Mouse (Mus musculus): Measurements from ENCODE around the gene Smim8. TPM values are rescaled to one million over a fixed set of nuclear protein-coding genes. Genes with fewer than 3 reads are reported as not detected.

The Smim8 gene
- polyA plus RNA-seq, 1 experiment from 2014 or later: 80.3 TPM

GRCm38 (mm10) chr4:34796294-34796693 is 18.1 kb upstream of the Smim8 start:
- H3K9ac ChIP-seq (ENCODE audit: low read depth, low read length): no peak overlapping the region
- no peaks in the 10 kb centered on the region for H3K36me3 ChIP-seq (ENCODE audit: insufficient read depth, low read length)
- no peaks in the 10 kb centered on the region for H3K27me3 ChIP-seq (ENCODE audit: insufficient read depth, low read length)
- WGBS: 65% methylated on average over 5 of the region's 5 CpGs
- H3K4me3 ChIP-seq (replicated peaks; ENCODE audit: low read depth, low read length): no peak overlapping the region
- TF ChIP-seq CTCF (IDR thresholded peaks at IDR 0.05; ENCODE audit: low read depth): no peak
- DNase-seq (ENCODE audit: low spot score): no peak
- H3K9me3 ChIP-seq (replicated peaks; ENCODE audit: low read length): no peaks in the 10 kb centered on the region
- ATAC-seq (replicated peaks; ENCODE audit: low FRiP score, low read depth): no peak
- H3K4me1 ChIP-seq (replicated peaks; ENCODE audit: insufficient read depth, low read length): no peaks in the 10 kb centered on the region
- no peak overlapping the region for H3K4me2 ChIP-seq (ENCODE audit: low read length)
- H3K27ac ChIP-seq: no peak overlapping the region

GRCm38 (mm10) chr4:34786476-34786875 is 8.3 kb upstream of the Smim8 start:
- WGBS: 85% methylated on average over 3 of the region's 3 CpGs
- Histone ChIP-seq H3K27ac (no peak overlapping the region), H3K4me1 (replicated peaks; ENCODE audit: insufficient read depth, low read length) (no peaks in the 10 kb centered on the region), H3K27me3 (ENCODE audit: insufficient read depth, low read length) (no peaks in the 10 kb centered on the region), H3K4me3 (replicated peaks; ENCODE audit: low read depth, low read length) (no peak overlapping the region), H3K36me3 (ENCODE audit: insufficient read depth, low read length) (no peaks in the 10 kb centered on the region), H3K9ac (ENCODE audit: low read depth, low read length) (no peak overlapping the region), H3K9me3 (replicated peaks; ENCODE audit: low read length) (no peaks in the 10 kb centered on the region), H3K4me2 (ENCODE audit: low read length) (no peak overlapping the region)
- no peak for TF ChIP-seq CTCF (IDR thresholded peaks at IDR 0.05; ENCODE audit: low read depth)
- DNase-seq (ENCODE audit: low spot score) (no peak), ATAC-seq (replicated peaks; ENCODE audit: low FRiP score, low read depth) (no peak)

DNA sequence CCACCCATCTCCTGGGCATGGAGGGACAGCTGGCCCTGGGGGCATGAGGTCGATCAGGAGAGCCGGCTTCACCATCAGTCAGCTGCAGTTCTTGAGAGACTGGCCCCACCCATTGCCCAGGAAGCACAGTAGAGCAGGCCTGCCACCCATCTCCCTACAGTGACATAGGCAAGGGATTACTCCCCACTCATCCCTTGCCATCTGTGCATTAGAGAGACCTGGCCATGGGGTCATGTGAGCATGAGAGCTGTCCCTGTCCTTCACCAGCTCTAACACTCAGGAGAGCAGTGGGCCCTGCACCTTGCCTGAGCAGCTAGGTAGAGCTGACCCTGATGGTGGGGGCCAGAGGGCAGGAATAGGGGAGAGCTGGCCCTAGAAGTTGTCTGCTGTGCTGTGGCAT is 7.4 kb upstream of the Smim8 start:
- Histone ChIP-seq H3K4me2 (ENCODE audit: low read length) (no peak overlapping the region), H3K36me3 (ENCODE audit: insufficient read depth, low read length) (no peaks in the 10 kb centered on the region), H3K27me3 (ENCODE audit: insufficient read depth, low read length) (no peaks in the 10 kb centered on the region), H3K4me1 (replicated peaks; ENCODE audit: insufficient read depth, low read length) (no peaks in the 10 kb centered on the region), H3K9ac (ENCODE audit: low read depth, low read length) (no peak overlapping the region), H3K9me3 (replicated peaks; ENCODE audit: low read length) (no peaks in the 10 kb centered on the region), H3K4me3 (replicated peaks; ENCODE audit: low read depth, low read length) (no peak overlapping the region), H3K27ac (no peak overlapping the region)
- TF ChIP-seq CTCF (IDR thresholded peaks at IDR 0.05; ENCODE audit: low read depth): no peak
- DNase-seq (ENCODE audit: low spot score): no peak
- WGBS: 77% methylated on average over 2 of the region's 2 CpGs
- no peak for ATAC-seq (replicated peaks; ENCODE audit: low FRiP score, low read depth)

DNA sequence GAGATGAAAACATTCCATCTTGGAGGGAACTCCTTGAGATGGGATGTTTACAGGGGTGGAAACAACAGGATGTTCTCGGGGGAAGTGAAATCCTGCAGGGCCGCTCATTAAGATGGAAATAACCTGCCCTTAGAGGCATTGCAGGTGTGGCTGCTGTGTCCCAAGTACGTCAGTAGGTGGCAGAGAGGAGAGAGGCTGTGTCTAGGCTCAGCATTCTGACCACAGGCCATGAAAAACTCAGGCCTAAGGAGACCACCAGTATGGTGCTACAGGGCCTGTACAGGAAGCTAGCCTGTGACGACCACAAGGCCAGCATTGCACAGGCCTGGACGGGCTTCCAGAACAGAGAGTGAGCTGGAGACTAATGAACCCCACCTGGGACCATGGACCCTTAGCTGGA is 6.6 kb upstream of the Smim8 start:
- DNase-seq (ENCODE audit: low spot score): no peak
- H3K27ac ChIP-seq: no peak overlapping the region
- 60% methylated on average over 5 of the region's 5 CpGs for WGBS
- no peak overlapping the region for H3K9ac ChIP-seq (ENCODE audit: low read depth, low read length)
- peak; percentile 50; the same call in 1 of the 2 replicates for TF ChIP-seq CTCF (IDR thresholded peaks at IDR 0.05; ENCODE audit: low read depth)
- no peaks in the 10 kb centered on the region for H3K27me3 ChIP-seq (ENCODE audit: insufficient read depth, low read length)
- H3K4me1 ChIP-seq (replicated peaks; ENCODE audit: insufficient read depth, low read length): no peaks in the 10 kb centered on the region
- no peak overlapping the region for H3K4me3 ChIP-seq (replicated peaks; ENCODE audit: low read depth, low read length)
- no peaks in the 10 kb centered on the region for H3K9me3 ChIP-seq (replicated peaks; ENCODE audit: low read length)
- no peak overlapping the region for H3K4me2 ChIP-seq (ENCODE audit: low read length)
- no peaks in the 10 kb centered on the region for H3K36me3 ChIP-seq (ENCODE audit: insufficient read depth, low read length)
- no peak for ATAC-seq (replicated peaks; ENCODE audit: low FRiP score, low read depth)

DNA sequence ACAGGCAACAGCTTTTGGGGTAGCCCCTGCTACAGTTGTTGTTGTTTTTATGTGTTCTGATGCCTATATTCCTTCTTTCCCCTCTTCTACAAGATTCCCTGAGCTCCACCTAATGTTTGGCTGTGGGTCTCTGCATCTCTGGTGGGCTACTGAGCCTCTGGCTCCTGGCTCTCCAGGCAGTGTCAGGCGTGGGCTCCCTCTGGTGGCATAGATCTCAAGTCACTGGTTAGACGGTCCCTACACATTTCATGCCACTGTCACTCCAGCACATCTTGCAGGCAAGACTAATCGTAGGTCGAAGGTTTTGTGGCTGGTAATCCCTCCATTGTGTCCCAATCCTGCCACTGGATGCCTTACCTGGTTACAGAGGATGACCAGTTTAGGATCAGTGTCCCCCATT is 4.5 kb upstream of the Smim8 start:
- 44% methylated on average over 4 of the region's 4 CpGs for WGBS

GRCm38 (mm10) chr4:34771652-34772371 is 6.4 kb downstream of the Smim8 start:
- ATAC-seq (replicated peaks; ENCODE audit: low FRiP score, low read depth): no peak
- H3K9me3 ChIP-seq (replicated peaks; ENCODE audit: low read length): no peaks in the 10 kb centered on the region
- 14% methylated on average over 8 of the region's 8 CpGs for WGBS

More for the DNA sequence above, 4.5 kb upstream of the Smim8 start:
- no peaks in the 10 kb centered on the region for H3K36me3 ChIP-seq (ENCODE audit: insufficient read depth, low read length)
- no peak overlapping the region for H3K4me2 ChIP-seq (ENCODE audit: low read length)
- no peaks in the 10 kb centered on the region for H3K9me3 ChIP-seq (replicated peaks; ENCODE audit: low read length)
- no peak overlapping the region for H3K4me3 ChIP-seq (replicated peaks; ENCODE audit: low read depth, low read length)
- ATAC-seq (replicated peaks; ENCODE audit: low FRiP score, low read depth) (no peak), DNase-seq (ENCODE audit: low spot score) (peak; percentile 31)
- H3K27me3 ChIP-seq (ENCODE audit: insufficient read depth, low read length): no peaks in the 10 kb centered on the region
- peak; percentile 64 for TF ChIP-seq CTCF (IDR thresholded peaks at IDR 0.05; ENCODE audit: low read depth)
- no peaks in the 10 kb centered on the region for H3K4me1 ChIP-seq (replicated peaks; ENCODE audit: insufficient read depth, low read length)
- no peak overlapping the region for H3K9ac ChIP-seq (ENCODE audit: low read depth, low read length)
- H3K27ac ChIP-seq: no peak overlapping the region

DNA sequence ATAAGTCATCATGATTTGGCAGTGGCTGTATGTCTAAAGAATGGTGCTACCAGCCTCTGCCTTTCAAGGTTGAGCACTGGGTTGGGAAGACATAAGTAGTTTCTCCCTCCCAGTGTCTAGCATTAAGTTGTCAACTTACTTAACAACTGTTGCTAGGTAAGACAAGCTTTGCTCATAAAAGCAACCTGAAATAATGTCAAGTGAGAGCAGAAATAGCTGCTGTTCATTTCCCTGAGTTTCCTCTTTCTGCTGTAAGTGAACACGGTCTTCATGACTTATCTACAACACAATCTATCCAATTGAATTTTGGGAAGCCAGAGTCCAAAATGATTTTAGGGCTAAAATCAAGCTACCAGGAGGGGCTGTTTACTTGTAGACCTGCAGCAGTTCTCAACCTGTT is 22.1 kb downstream of the Smim8 start, which contains the start of gene Gm136:
TSS of gene Gm136 (minus strand) at position 101 of the 400 bp plus-strand sequence.
- TF ChIP-seq CTCF (IDR thresholded peaks at IDR 0.05; ENCODE audit: low read depth): no peak
- WGBS: 65% methylated on average over 1 of the region's 1 CpGs
- DNase-seq (ENCODE audit: low spot score) (no peak), ATAC-seq (replicated peaks; ENCODE audit: low FRiP score, low read depth) (no peak)
- H3K9me3 ChIP-seq (replicated peaks; ENCODE audit: low read length): no peaks in the 10 kb centered on the region
- no peak within 1 kb of the TSS for H3K27ac ChIP-seq
- H3K4me1 ChIP-seq (replicated peaks; ENCODE audit: insufficient read depth, low read length): no peaks in the 10 kb centered on the region
- no peaks in the 10 kb centered on the region for H3K36me3 ChIP-seq (ENCODE audit: insufficient read depth, low read length)
- H3K9ac ChIP-seq (ENCODE audit: low read depth, low read length): no peak within 1 kb of the TSS
- H3K4me3 ChIP-seq (replicated peaks; ENCODE audit: low read depth, low read length): no peak within 1 kb of the TSS
- H3K27me3 ChIP-seq (ENCODE audit: insufficient read depth, low read length): no peaks in the 10 kb centered on the region
- no peak within 1 kb of the TSS for H3K4me2 ChIP-seq (ENCODE audit: low read length)

More at GRCm38 (mm10) chr4:34771652-34772371, 6.4 kb downstream of the Smim8 start:
- H3K27ac ChIP-seq: no peak overlapping the region
- H3K9ac ChIP-seq (ENCODE audit: low read depth, low read length): no peak overlapping the region
- no peaks in the 10 kb centered on the region for H3K4me1 ChIP-seq (replicated peaks; ENCODE audit: insufficient read depth, low read length)
- H3K4me3 ChIP-seq (replicated peaks; ENCODE audit: low read depth, low read length): no peak overlapping the region
- H3K27me3 ChIP-seq (ENCODE audit: insufficient read depth, low read length): no peaks in the 10 kb centered on the region
- no peak for TF ChIP-seq CTCF (IDR thresholded peaks at IDR 0.05; ENCODE audit: low read depth)
- no peak overlapping the region for H3K4me2 ChIP-seq (ENCODE audit: low read length)
- H3K36me3 ChIP-seq (ENCODE audit: insufficient read depth, low read length): 0 out of 2 replicates have a peak, but pooled peaks cover 5% of the 10 kb centered on the region
- DNase-seq (ENCODE audit: low spot score): no peak
